Mouse (Mus musculus): ENCODE data around the gene Gtf3c2.
"Not testable (repeated sequence)": the region's sequence is repeated elsewhere in the genome, so short reads cannot be mapped to it uniquely, and the experiment has no call there.

Gtf3c2 gene

GRCm38 (mm10) chr5:31179766-31180630, at the start of gene Gtf3c2, which contains the start of gene Gm29609:
Gene Gtf3c2 (minus strand): TSS chr5:31180144.
Gene Gm29609 (minus strand): TSS chr5:31179911.
- DNase-seq (ENCODE audit: low read depth) = peak; percentile 99

GRCm38 (mm10) chr5:31226641-31227040, 46.7 kb upstream of the Gtf3c2 start:
- DNase-seq (ENCODE audit: low read depth) = no peak

- no peak for DNase-seq (ENCODE audit: low read depth)
Observed at GRCm38 (mm10) chr5:31222696-31223095, 42.8 kb upstream of the Gtf3c2 start.

DNA sequence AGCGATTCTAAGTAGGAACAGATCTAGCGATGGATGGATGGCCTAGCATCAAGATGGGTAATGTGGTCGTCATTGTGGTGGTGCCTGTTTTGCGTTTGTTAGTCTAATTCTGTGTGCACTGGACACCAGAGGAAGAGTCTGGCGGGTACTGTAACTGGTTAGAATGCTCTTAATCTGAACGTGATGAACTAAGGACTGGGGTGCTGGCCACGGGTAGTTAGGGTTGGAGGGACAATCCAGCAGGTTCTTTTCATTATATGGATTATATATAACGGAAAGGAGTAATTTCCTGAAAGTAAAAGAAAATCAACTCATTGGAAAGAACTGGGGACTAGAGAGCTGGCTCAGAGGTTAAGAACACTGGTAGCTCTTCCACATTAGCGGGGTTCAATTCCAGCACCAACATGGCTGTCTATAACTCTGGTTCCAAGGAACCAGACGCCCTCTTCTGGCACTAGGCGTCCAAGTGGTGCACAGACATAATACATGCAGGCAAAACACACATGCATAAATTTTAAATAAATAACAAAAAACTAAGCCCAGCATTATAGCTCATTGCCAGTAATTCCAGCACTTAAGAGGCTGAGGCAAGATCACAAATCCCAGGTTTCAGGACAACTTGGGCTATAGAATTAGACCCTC, 41.5 kb upstream of the Gtf3c2 start:
- DNase-seq (ENCODE audit: low read depth) = peak; percentile 64

DNA sequence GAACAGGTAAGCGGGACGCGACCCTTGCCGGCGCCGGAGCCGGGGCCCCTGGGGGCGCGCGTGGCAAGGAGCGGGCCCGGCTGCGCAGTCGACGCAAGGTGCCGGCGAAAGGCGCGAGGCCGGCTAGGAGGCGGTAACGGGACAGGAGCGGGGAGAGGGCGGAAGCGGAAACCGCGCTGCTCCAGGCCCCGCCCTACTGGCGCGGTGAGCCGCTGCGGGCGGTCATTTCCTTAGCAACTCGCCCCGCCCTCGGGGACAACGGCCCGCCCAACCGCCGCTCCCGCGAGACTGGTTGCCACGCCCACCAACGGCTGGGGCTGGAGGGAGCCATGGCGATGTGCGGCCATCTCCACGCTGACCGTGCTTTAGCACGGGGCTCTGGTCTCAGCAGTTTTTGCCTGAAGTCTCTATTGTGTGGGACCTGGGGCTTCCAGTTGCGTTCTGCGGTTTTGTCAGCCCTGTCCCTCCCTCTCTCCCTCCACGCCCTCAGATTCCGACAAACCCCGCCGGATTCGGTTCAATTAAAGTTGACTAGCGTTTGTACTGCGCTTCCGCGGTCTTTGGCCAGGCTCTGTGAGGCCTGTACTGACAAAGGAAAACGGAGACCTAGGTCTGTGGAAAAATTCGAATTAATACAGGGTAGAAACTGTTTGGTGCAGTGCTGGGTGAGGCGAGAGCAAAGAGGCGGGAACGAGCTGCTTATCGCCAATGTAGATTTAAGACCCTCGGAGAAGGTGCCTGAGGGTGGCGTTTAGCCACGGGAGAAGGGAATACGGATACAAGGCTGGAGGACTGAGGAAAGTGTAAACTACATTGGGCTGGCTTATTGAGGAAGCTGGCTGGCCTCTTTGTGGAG, 40.7 kb upstream of the Gtf3c2 start, which contains the start of gene Ppm1g:
Gene Ppm1g (minus strand): TSS at position 240 of the 856 bp plus-strand sequence.
- DNase-seq (ENCODE audit: low read depth) = peak; percentile 98

- no peak for DNase-seq (ENCODE audit: low read depth)
Observed at GRCm38 (mm10) chr5:31219911-31220447, 40.0 kb upstream of the Gtf3c2 start.

DNA sequence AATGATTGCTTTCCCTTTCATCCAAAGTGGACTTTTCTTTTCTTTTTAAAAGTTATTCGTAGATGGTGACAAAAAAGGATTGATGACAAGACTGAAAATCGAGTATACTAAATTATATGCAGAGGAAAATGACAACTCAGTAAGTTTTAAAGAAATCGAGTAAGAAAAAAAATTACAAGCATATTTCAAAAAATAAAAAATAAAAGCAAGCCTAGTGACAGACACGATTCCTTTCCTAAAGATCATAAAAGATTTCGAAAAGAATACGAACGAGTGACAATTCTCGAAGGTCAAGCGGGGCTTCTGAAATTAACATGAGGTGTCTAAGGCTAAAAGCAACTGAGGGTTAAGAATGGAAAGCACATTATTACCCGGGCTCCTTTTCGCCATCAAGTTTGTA, 39.5 kb upstream of the Gtf3c2 start:
- DNase-seq (ENCODE audit: low read depth) = no peak

DNA sequence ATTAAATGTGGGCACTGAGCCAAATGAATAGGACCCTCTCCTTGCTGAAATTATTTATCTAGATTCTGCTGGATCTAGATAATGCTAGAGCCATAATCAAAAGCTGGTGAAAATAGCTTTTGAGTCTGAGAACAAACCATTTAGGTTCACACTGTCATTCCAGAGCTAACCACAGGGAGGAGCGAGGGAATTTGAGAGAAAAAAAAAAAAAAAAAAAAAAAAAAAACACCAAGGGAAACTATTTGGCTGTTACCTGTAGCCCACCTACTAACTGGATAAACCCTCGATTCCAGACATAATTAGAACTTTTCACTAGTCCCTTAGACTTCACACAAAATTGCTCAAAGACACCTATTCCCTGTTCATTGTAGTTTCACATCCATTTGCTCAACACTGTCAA, 39.1 kb upstream of the Gtf3c2 start:
- peak; percentile 69 for DNase-seq (ENCODE audit: low read depth)

- DNase-seq (ENCODE audit: low read depth) = peak; percentile 77
Observed at GRCm38 (mm10) chr5:31218294-31218693, 38.4 kb upstream of the Gtf3c2 start.

GRCm38 (mm10) chr5:31216554-31216953, 36.6 kb upstream of the Gtf3c2 start:
- DNase-seq (ENCODE audit: low read depth) = not testable (repeated sequence)

- DNase-seq (ENCODE audit: low read depth) = no peak
Observed at GRCm38 (mm10) chr5:31204421-31204820, 24.5 kb upstream of the Gtf3c2 start.

DNA sequence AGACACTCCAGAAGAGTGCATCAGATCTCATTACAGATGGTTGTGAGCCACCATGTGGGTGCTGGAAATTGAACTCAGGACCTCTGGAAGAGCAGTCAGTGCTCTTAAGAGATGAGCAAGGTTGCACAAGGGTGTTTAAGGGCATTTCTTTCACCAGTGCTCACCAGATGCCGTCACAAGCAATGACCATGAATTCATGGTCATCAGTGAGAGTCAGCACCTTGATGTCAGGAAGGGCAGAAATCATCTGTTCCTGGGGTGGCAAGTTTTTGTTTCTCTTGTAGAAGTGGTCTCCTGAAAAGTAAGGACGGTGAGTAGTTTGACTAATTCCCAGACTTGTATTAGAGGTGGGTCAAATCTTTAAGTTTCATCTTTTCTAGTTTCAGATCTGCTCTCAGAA, 23.9 kb upstream of the Gtf3c2 start:
- no peak for DNase-seq (ENCODE audit: low read depth)

DNA sequence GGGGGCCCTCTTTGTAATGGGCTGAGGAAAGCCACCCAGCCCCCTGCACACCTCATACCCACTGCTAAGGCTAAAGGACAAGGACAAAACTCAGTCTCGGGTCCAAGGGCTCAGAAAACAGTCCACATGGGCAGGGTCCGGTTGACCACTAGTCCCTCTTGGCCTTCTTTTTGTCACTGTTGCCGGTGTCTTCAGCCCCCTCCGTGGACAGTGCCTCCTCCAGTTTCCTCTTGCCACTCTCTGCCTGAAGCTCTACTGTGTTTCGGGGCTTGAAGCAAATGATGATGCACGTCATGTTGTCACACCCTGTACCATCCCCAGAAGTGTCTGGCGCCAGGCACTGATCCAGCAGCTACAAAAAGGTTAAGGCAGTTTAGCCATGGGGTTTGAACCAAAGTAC, 23.0 kb upstream of the Gtf3c2 start:
- peak; percentile 20 for DNase-seq (ENCODE audit: low read depth)

- peak; percentile 98 for DNase-seq (ENCODE audit: low read depth)
Observed at GRCm38 (mm10) chr5:31201742-31202590, 22.0 kb upstream of the Gtf3c2 start, which contains the start of gene Zfp513. Gene Zfp513 (minus strand): TSS chr5:31202303.

GRCm38 (mm10) chr5:31201042-31201741, 21.2 kb upstream of the Gtf3c2 start:
- peak; percentile 62 for DNase-seq (ENCODE audit: low read depth)

- peak; percentile 21 for DNase-seq (ENCODE audit: low read depth)
Observed at GRCm38 (mm10) chr5:31200327-31200768, 20.4 kb upstream of the Gtf3c2 start.

- no peak for DNase-seq (ENCODE audit: low read depth)
Observed at GRCm38 (mm10) chr5:31199893-31200292, 19.9 kb upstream of the Gtf3c2 start.

- DNase-seq (ENCODE audit: low read depth) = no peak
Observed at GRCm38 (mm10) chr5:31199321-31199892, 19.5 kb upstream of the Gtf3c2 start.

DNA sequence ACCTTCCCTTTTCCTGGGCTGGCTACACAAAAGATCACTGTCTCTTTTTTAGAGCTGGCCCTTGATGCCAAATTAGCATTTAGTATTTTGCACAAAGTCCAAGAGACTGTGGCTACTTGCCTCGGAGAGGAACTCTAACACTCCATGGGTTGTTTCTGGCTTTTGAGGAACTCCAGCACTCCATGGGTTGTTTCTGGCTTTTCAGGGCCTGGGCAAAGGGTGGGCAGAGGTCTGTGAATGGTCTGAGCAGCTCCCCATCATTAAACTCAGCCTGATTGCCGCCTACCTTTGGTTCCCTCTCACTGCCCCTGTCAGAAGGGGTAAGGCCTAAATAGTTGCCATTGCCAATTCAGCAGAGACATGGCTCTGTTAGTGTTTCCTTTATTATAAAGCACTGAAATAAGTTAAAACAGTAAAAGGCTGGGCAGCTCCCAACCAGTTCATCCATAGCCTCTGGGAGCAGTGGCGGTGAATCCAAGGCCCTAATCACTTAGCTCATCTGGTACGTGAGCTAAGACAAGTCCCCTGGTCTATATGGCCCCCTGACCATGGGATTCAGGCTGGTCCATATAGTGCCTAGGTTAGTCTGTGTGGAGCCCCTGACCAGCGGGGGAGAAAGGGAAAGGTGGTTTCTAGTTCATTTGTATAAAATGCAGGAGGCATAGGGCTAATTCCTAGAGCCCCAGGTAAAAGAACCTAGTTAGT, 18.8 kb upstream of the Gtf3c2 start:
- DNase-seq (ENCODE audit: low read depth) = no peak
